Mouse (Mus musculus) gastrocnemius, adult 8-10 months (tissue): ENCODE measurements around the gene Notch3. TPM values are rescaled to one million over a fixed set of nuclear protein-coding genes. Genes with fewer than 3 reads are reported as not detected.

Source experiments
- DNase-seq, 2 experiments: peaks; one replicate each; pipeline ENCODE4 v3.0.0; 2022; ENCODE audit warnings: low spot score in 2 of 2
- total RNA-seq, 4 experiments: library from RNA; stranded (reverse); gene quantifications; 2 replicates each; pipeline ENCODE4 v1.2.4; 2022

Notch3 gene
- total RNA-seq, 4 experiments from 2014 or later, result 7.3 to 10.6 (median 8.4) TPM

- no peak for DNase-seq
Observed at GRCm38 (mm10) chr17:32165803-32166595, 653 bp downstream of the Notch3 start.

GRCm38 (mm10) chr17:32165266-32165802, 1.3 kb downstream of the Notch3 start:
- DNase-seq, result no peak

GRCm38 (mm10) chr17:32164780-32165179, 1.9 kb downstream of the Notch3 start:
- DNase-seq, result no peak

GRCm38 (mm10) chr17:32163910-32164650, 2.6 kb downstream of the Notch3 start:
- no peak for DNase-seq

- peak; percentile 36 to 52 for DNase-seq
Observed at GRCm38 (mm10) chr17:32162112-32162850, 4.4 kb downstream of the Notch3 start.

- no peak for DNase-seq
Observed at GRCm38 (mm10) chr17:32160882-32161281, 5.8 kb downstream of the Notch3 start.

- DNase-seq, result no peak
Observed at GRCm38 (mm10) chr17:32158841-32159240, 7.8 kb downstream of the Notch3 start.

GRCm38 (mm10) chr17:32146718-32147117, 19.9 kb downstream of the Notch3 start:
- no peak for DNase-seq

GRCm38 (mm10) chr17:32142907-32143854, 23.5 kb downstream of the Notch3 start:
- peak; percentile 78 to 82 for DNase-seq

- no peak for DNase-seq
Observed at GRCm38 (mm10) chr17:32142234-32142633, 24.4 kb downstream of the Notch3 start.

GRCm38 (mm10) chr17:32133375-32133774, 33.3 kb downstream of the Notch3 start:
- DNase-seq, result no peak

- DNase-seq, result no peak
Observed at GRCm38 (mm10) chr17:32132087-32132486, 34.6 kb downstream of the Notch3 start.

GRCm38 (mm10) chr17:32130506-32130905, 36.1 kb downstream of the Notch3 start:
- no peak for DNase-seq

- DNase-seq, result no peak
Observed at GRCm38 (mm10) chr17:32127195-32127594, 39.5 kb downstream of the Notch3 start.

GRCm38 (mm10) chr17:32125407-32125806, 41.2 kb downstream of the Notch3 start:
- no peak for DNase-seq

GRCm38 (mm10) chr17:32123545-32123944, 43.1 kb downstream of the Notch3 start:
- DNase-seq, result no peak

GRCm38 (mm10) chr17:32122587-32122970, 44.1 kb downstream of the Notch3 start:
- peak; percentile 74 to 79 for DNase-seq

- no peak for DNase-seq
Observed at GRCm38 (mm10) chr17:32121833-32122586, 44.6 kb downstream of the Notch3 start.

- no peak for DNase-seq
Observed at GRCm38 (mm10) chr17:32120771-32121532, 45.7 kb downstream of the Notch3 start.
